Mouse (Mus musculus) lung, postnatal 0 days (tissue): ENCODE data around the gene Ankar. TPM values are rescaled to one million over a fixed set of nuclear protein-coding genes. Genes with fewer than 3 reads are reported as not detected.
A peak's percentile ranks its signal among the peaks of the same experiment; 100 is the strongest.

Experiments
- ATAC-seq: fragments of 200-750 bp; cut with Nextera tagmentation; 2 replicates; pipeline ENCODE4 v1.8.0; 2017; ENCODE audit warnings: moderate library complexity
- DNase-seq: peaks from one replicate; pipeline ENCODE4 v3.0.0-alpha.2; 2016; ENCODE audit warnings: low spot score
- H3K27ac ChIP-seq: fragments of 300-500 bp; sonication (generic); 2 replicates; pipeline ENCODE4 v1.5.1; 2014; ENCODE audit warnings: antibody characterized with exemption, mild to moderate bottlenecking, low read length, mixed read lengths
- H3K27me3 ChIP-seq: fragments of 300-500 bp; sonication (generic); replicated peaks from 2 replicates; pipeline ENCODE4 v1.6.1; 2014; ENCODE audit warnings: low read length, mixed read lengths; ENCODE audit not compliant: insufficient read depth
- H3K36me3 ChIP-seq: fragments of 300-500 bp; sonication (generic); 2 replicates; pipeline ENCODE4 v1.6.1; 2014; ENCODE audit warnings: low read length, mixed read lengths; ENCODE audit not compliant: insufficient read depth
- H3K4me1 ChIP-seq: fragments of 300-500 bp; sonication (generic); 2 replicates; pipeline ENCODE4 v1.6.1; 2014; ENCODE audit warnings: antibody characterized with exemption, low read depth, low read length, mixed read lengths; ENCODE audit not compliant: insufficient read depth
- H3K4me2 ChIP-seq: fragments of 300-500 bp; sonication (generic); replicated peaks from 2 replicates; pipeline ENCODE4 v1.6.1; 2014; ENCODE audit warnings: low read depth, mild to moderate bottlenecking, low read length, moderate library complexity, mixed read lengths
- H3K4me3 ChIP-seq: fragments of 300-500 bp; sonication (generic); 2 replicates; pipeline ENCODE4 v1.5.1; 2014; ENCODE audit warnings: low read depth, low read length
- H3K9ac ChIP-seq: fragments of 300-500 bp; sonication (generic); replicated peaks from 2 replicates; pipeline ENCODE4 v1.6.1; 2014; ENCODE audit warnings: low read depth, mild to moderate bottlenecking
- H3K9me3 ChIP-seq: fragments of 300-500 bp; sonication (generic); 2 replicates; pipeline ENCODE4 v1.6.1; 2016; ENCODE audit warnings: low read length, mixed read lengths
- CTCF ChIP-seq: IDR thresholded peaks from 2 replicates; pipeline ENCODE4 v1.5.1; 2016; ENCODE audit warnings: antibody characterized with exemption, mild to moderate bottlenecking
- EP300 ChIP-seq: IDR thresholded peaks from 2 replicates; pipeline ENCODE4 v1.6.1; 2016; ENCODE audit warnings: antibody characterized with exemption, mild to moderate bottlenecking, control low read depth
- WGBS: fragments of 180-500 bp; shearing (Covaris S2); extraction: QIAGEN DNeasy Blood & Tissue Kit; methylation state at CpG from one replicate; pipeline ENCODE4 v1.1.7; 2014; 5-methylcytosine and 5-hydroxymethylcytosine counted together
- polyA plus RNA-seq: library from polyadenylated mRNA; unstranded; fragments of >200 nt; fragmentation: Nextera tagmentation; extraction: Ambion mirVana; gene quantifications from 2 replicates; pipeline ENCODE4 v1.2.1, GENCODE M21; 2015

Ankar gene
- polyA plus RNA-seq, 1 experiment from 2014 or later = not detected

DNA sequence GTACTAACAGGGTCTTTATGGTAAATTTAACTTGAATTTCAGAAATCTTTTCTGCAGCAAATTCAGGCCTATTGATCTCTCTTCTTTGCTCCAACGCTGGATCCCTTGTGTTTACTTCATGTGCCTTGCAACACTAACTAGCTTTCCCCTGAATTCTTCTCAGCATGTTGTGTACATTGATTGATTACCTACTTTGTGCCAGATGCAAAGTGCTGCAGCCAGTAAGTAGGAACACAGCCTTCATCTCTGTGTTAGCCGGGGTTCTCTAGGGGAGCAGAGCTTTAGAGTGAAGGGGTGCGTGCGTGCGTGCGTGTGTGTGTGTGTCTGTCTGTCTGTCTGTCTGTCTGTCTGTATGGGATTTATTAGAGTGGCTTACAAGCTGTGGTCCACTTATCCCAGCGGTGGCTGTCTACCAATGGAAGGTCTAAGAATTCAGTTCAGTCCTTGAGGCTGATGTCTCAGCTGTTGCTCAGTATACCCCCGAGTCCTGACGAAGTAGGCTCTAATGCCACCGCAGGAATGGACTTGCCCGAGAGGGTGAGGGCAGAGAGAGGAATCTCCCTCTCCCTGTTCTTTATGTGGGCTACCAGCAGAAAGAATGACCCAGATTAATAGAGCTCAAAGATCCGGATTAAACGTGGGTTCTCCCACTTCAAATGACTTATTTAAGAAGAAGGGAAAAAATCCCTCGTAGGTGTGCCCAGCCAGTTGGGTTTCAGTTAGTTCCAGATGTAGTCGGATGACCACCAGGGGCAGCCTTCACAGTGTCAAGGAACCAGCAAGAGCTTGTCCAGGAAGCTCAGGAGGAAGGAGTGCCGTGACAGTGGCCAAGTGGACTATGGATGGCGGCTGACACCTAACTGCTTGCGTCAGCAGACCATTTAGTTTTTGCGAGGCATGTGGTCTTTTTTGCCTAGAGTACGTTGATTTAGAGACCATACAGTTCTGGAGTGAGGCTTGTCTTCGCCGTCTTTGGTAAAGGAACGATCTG lies 90.2 kb downstream of the Ankar start:
- TF ChIP-seq EP300 (no peak), CTCF (peak; percentile 48)
- 0 out of 2 replicates have a peak, but pooled peaks have one; percentile 21 for ATAC-seq
- Histone ChIP-seq H3K4me3 (no peak overlapping the region), H3K9me3 (no peaks in the 10 kb centered on the region), H3K9ac (no peak overlapping the region), H3K27ac (no peak overlapping the region), H3K4me1 (no peaks in the 10 kb centered on the region), H3K4me2 (no peak overlapping the region), H3K27me3 (no peaks in the 10 kb centered on the region), H3K36me3 (peaks cover 33% of the 10 kb centered on the region)
- 81% methylated on average over 23 of the region's 23 CpGs for WGBS
- DNase-seq = peak; percentile 30

DNA sequence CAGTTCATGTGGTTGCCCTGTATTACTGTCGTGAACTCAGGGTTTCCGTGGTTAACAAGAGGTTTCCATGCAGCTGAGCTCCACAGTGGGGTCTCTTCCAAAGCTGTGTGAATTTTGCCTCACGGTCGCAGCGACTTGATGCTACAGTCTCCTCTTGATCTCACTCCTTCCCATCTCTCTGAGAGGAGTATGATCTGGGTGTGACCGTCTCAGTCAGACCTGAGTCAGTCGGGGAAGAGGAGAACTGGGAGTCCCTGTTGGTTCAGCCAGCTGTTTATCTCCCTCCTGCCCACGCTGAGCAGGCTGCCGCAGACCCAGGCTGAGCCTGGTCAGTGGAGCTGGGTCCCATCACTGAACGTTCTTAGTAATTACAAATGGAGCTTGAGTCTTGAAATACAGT lies 91.2 kb downstream of the Ankar start:
- Histone ChIP-seq H3K27me3 (no peaks in the 10 kb centered on the region), H3K27ac (no peak overlapping the region), H3K4me3 (no peak overlapping the region), H3K9ac (no peak overlapping the region), H3K36me3 (peaks cover 23% of the 10 kb centered on the region), H3K9me3 (no peaks in the 10 kb centered on the region), H3K4me2 (no peak overlapping the region), H3K4me1 (no peaks in the 10 kb centered on the region)
- DNase-seq (no peak), ATAC-seq (no peak)
- TF ChIP-seq EP300 (no peak), CTCF (no peak)
- WGBS = 79% methylated on average over 10 of the region's 10 CpGs

DNA sequence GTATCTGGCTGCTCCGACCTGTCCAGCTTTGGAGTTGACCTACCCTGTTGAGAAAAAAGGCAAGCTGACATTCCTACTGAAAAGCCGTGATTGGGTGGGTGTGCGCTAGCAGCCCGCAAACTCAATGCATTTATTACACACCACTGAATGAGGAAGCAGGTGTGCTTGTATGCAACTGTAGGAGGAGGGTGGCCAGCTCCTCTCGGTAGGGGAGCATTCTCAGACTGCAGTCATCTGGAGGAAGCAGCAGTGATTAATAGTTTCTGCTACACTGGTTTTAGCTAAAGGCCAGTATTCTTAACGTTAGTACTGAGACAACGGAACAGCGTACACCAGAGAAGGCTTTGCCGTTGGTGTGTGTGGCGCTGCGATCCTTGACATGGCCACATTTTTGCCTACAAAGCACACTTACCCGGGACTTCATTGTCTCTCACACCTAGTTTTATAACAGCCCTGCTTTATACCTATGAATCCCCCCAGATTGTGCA lies 94.1 kb downstream of the Ankar start:
- Histone ChIP-seq H3K27ac (no peak overlapping the region), H3K4me2 (no peak overlapping the region), H3K4me1 (no peaks in the 10 kb centered on the region), H3K36me3 (peaks cover 8% of the 10 kb centered on the region), H3K9ac (no peak overlapping the region), H3K9me3 (no peaks in the 10 kb centered on the region), H3K27me3 (no peaks in the 10 kb centered on the region), H3K4me3 (no peak overlapping the region)
- 84% methylated on average over 12 of the region's 12 CpGs for WGBS
- ATAC-seq = no peak
- DNase-seq = no peak
- TF ChIP-seq EP300 (no peak), CTCF (no peak)

DNA sequence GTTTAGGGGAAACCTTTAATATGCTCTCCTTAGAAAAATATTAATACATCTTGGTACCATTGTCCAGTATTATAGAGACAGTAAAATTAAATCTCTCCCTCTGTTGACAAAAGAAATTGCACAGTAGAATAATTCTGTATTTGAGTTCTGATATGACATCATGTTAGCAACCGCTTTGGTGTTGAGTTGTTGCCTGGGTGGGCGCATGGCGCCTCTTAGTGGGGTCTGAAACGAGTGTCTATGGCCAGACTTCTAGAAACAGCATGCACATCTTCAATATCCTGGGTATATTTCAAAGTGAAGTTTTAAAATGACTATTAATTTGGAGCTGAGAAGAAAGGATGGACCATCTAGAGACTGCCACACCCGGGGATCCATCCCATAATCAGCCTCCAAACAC lies 97.6 kb downstream of the Ankar start:
- H3K4me3 ChIP-seq = no peak overlapping the region
- H3K27ac ChIP-seq = no peak overlapping the region
- no peaks in the 10 kb centered on the region for H3K9me3 ChIP-seq
- H3K27me3 ChIP-seq = no peaks in the 10 kb centered on the region
- H3K4me1 ChIP-seq = peaks cover 8% of the 10 kb centered on the region; the same call in 1 of the 2 replicates
- H3K9ac ChIP-seq = no peak overlapping the region
- no peak overlapping the region for H3K4me2 ChIP-seq
- ATAC-seq = no peak
- WGBS = 88% methylated on average over 5 of the region's 5 CpGs
- peaks cover 4% of the 10 kb centered on the region for H3K36me3 ChIP-seq
- DNase-seq = no peak
- no peak for TF ChIP-seq EP300
- TF ChIP-seq CTCF = no peak

DNA sequence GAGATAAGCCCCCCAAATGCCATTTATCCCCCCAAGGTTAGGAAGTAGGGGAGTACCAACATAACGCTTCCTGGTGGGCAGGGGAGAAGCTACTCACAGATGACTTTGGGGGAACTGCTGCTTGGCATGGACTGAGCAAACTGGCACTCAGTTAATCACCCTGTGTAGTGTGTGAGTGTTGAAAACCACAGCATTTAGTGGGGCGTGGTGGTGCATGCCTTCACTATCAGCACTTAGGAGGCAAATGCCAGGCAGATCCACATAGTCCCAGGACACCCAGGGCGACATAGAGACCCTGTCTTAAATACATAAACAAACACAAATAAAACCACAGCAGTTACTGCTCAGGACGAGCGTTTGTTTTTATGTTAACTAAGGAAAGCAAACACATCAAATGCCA lies 98.2 kb downstream of the Ankar start:
- TF ChIP-seq CTCF (no peak), EP300 (no peak)
- 67% methylated on average over 5 of the region's 5 CpGs for WGBS
- Histone ChIP-seq H3K27ac (no peak overlapping the region), H3K4me1 (peaks cover 8% of the 10 kb centered on the region; the same call in 1 of the 2 replicates), H3K9me3 (no peaks in the 10 kb centered on the region), H3K36me3 (peaks cover 4% of the 10 kb centered on the region), H3K4me2 (no peak overlapping the region), H3K4me3 (no peak overlapping the region), H3K27me3 (no peaks in the 10 kb centered on the region), H3K9ac (no peak overlapping the region)
- DNase-seq (no peak), ATAC-seq (no peak)

DNA sequence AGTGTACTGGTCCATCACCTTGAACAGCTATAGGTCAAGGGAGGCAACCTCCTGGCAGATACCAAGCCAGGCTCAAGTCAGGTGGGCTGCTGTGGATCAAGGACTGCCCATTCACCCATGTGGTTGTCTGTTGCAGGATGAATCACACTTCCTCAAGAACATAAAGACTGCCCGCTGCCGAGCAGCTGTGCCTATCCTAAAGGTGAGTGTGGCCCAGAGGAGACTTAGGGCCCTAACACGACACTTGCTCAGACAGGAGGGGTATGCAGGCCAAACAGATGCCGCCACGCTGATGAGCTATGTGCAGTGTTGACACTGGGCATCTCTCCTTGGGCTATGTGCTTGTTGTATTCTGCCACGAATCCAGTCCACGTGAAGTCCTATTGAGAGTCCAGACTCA lies 99.1 kb downstream of the Ankar start:
- no peak for TF ChIP-seq EP300
- no peak for TF ChIP-seq CTCF
- peaks cover 8% of the 10 kb centered on the region; the same call in 1 of the 2 replicates for H3K4me1 ChIP-seq
- H3K36me3 ChIP-seq = peaks cover 4% of the 10 kb centered on the region
- ATAC-seq (no peak), DNase-seq (no peak)
- H3K27ac ChIP-seq = no peak overlapping the region
- no peak overlapping the region for H3K4me3 ChIP-seq
- H3K9ac ChIP-seq = no peak overlapping the region
- H3K9me3 ChIP-seq = no peaks in the 10 kb centered on the region
- 81% methylated on average over 7 of the region's 7 CpGs for WGBS
- no peak overlapping the region for H3K4me2 ChIP-seq
- no peaks in the 10 kb centered on the region for H3K27me3 ChIP-seq
